Mouse (Mus musculus): ENCODE measurements around the gene Rhoc. TPM values are rescaled to one million over a fixed set of nuclear protein-coding genes. Genes with fewer than 3 reads are reported as not detected.
"Not testable (repeated sequence)": the region's sequence is repeated elsewhere in the genome, so short reads cannot be mapped to it uniquely, and the experiment has no call there.

Gene Rhoc
- total RNA-seq (2022): 10 to 100 TPM; 27.8 to 37.9 (median 30.3) TPM

- no peak for DNase-seq (ENCODE audit: low spot score in 2 of 2)
Measured at GRCm38 (mm10) chr3:104788075-104788474, at the start of gene Rhoc. Gene Rhoc, plus strand, starts transcription at chr3:104788375.

GRCm38 (mm10) chr3:104741954-104742353 is 46.2 kb upstream of the Rhoc start:
- DNase-seq (ENCODE audit: low spot score in 2 of 2): no peak

GRCm38 (mm10) chr3:104743161-104743560 is 45.0 kb upstream of the Rhoc start:
- no peak for DNase-seq (ENCODE audit: low spot score in 2 of 2)

GRCm38 (mm10) chr3:104743864-104744263 is 44.3 kb upstream of the Rhoc start:
- no peak for DNase-seq (ENCODE audit: low spot score in 2 of 2)

GRCm38 (mm10) chr3:104752845-104753244 is 35.3 kb upstream of the Rhoc start:
- not testable (repeated sequence) for DNase-seq (ENCODE audit: low spot score in 2 of 2)

GRCm38 (mm10) chr3:104758406-104758805 is 29.8 kb upstream of the Rhoc start:
- peak in 1 of 2 experiments; percentile 18 for DNase-seq (ENCODE audit: low spot score in 2 of 2)

GRCm38 (mm10) chr3:104758869-104759268 is 29.3 kb upstream of the Rhoc start:
- DNase-seq (ENCODE audit: low spot score in 2 of 2): no peak

GRCm38 (mm10) chr3:104762103-104762863 is 25.9 kb upstream of the Rhoc start:
- DNase-seq (ENCODE audit: low spot score in 2 of 2): not testable (repeated sequence)

GRCm38 (mm10) chr3:104765021-104765420 is 23.2 kb upstream of the Rhoc start:
- no peak for DNase-seq (ENCODE audit: low spot score in 2 of 2)

GRCm38 (mm10) chr3:104767141-104767540 is 21.0 kb upstream of the Rhoc start:
- no peak for DNase-seq (ENCODE audit: low spot score in 2 of 2)

- DNase-seq (ENCODE audit: low spot score in 2 of 2): no peak
Measured at GRCm38 (mm10) chr3:104767716-104768115, 20.5 kb upstream of the Rhoc start.

- DNase-seq (ENCODE audit: low spot score in 2 of 2): no peak
Measured at GRCm38 (mm10) chr3:104769135-104769534, 19.0 kb upstream of the Rhoc start.

GRCm38 (mm10) chr3:104770035-104770434 is 18.1 kb upstream of the Rhoc start:
- no peak for DNase-seq (ENCODE audit: low spot score in 2 of 2)

- no peak for DNase-seq (ENCODE audit: low spot score in 2 of 2)
Measured at GRCm38 (mm10) chr3:104770918-104771317, 17.3 kb upstream of the Rhoc start.

GRCm38 (mm10) chr3:104771460-104771859 is 16.7 kb upstream of the Rhoc start:
- DNase-seq (ENCODE audit: low spot score in 2 of 2): no peak

- no peak for DNase-seq (ENCODE audit: low spot score in 2 of 2)
Measured at GRCm38 (mm10) chr3:104773301-104773700, 14.9 kb upstream of the Rhoc start.

GRCm38 (mm10) chr3:104777342-104777741 is 10.8 kb upstream of the Rhoc start:
- no peak for DNase-seq (ENCODE audit: low spot score in 2 of 2)

- no peak for DNase-seq (ENCODE audit: low spot score in 2 of 2)
Measured at GRCm38 (mm10) chr3:104779949-104780348, 8.2 kb upstream of the Rhoc start.

GRCm38 (mm10) chr3:104780561-104781420 is 7.4 kb upstream of the Rhoc start, which contains the start of gene Ppm1j:
Gene Ppm1j, plus strand, starts transcription at chr3:104781056.
- no peak for DNase-seq (ENCODE audit: low spot score in 2 of 2)

- no peak for DNase-seq (ENCODE audit: low spot score in 2 of 2)
Measured at GRCm38 (mm10) chr3:104781471-104781903, 6.7 kb upstream of the Rhoc start, which contains the start of gene Fam19a3. Gene Fam19a3, minus strand, starts transcription at chr3:104781840.

GRCm38 (mm10) chr3:104782061-104782681 is 6.0 kb upstream of the Rhoc start:
- DNase-seq (ENCODE audit: low spot score in 2 of 2): no peak

Data from left cerebral cortex, adult 8-10 months (tissue).